Mouse (Mus musculus): Measurements from ENCODE around the gene Haao.

GRCm38 (mm10) chr17:83882788-83883187 lies 35.0 kb upstream of the Haao start:
- TF ChIP-seq MAFK (IDR thresholded peaks at IDR 0.05; ENCODE audit: insufficient read depth, low read depth, low read length) (no peak), ZNF384 (IDR thresholded peaks at IDR 0.05; ENCODE audit: low read depth, low read length) (no peak)
